In the genomic region with DNA sequence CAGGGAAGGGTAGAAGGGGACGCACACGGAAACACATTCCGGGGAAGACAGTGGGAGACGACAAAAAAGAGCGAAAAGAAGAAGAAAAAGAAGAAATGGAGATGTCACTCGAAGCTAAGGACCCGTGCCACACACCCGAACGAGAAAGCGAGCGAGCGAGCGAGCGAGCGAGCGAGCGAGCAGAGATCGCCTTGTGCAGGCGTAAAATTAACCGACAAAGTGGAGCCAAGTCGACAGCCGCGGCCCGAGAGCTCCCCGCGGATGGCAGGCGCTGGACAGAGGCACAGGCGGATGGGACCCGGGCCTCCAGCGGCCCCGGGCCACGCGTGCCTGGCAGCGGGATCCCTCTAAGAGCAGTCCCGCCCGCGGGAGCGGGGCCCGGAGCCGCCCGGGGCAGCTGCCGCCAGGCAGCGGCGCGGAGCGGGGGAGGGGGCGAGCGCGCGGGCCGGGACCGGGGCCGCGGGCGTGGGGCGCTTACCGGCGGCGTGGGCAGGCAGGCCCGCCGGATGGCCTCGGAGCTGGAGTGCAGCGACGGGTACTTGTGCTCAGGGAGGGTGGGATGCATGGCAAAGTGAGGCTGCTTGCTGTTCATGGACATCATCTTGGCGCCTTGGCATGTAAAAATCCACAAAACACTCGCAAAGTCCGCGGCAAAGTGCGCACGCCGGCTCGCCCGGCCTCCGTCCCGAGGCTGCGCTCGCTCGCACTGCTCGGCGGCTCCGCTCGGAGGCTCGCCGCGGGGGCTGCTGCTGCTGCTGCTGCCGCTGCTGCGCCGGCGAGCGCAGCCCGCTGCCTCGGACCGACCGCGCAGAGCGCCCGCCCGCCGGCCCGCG, we compare ENCODE assay signal across 9 mouse cellular contexts. TPM values are rescaled to one million over a fixed set of nuclear protein-coding genes. Genes with fewer than 3 reads are reported as not detected.
DNase-seq lines count a peak whose midpoint lies in the region; ATAC-seq and TF ChIP-seq lines count a peak whose summit lies in the region.
"Had no signal": no experiment of that assay in that cellular context is flagged by ENCODE, and none has a peak within 500 bp of the region (broad histone marks: within the 10 kb centered on the region; RNA-seq: fewer than 3 reads in every experiment).

No protein-coding gene starts in this region.

- H3K9me3 ChIP-seq in heart, embryonic 11.5 days (replicated peaks; ENCODE audit: control insufficient read depth, low read length) = no peaks in the 10 kb centered on the region
- no peaks in the 10 kb centered on the region for H3K9me3 ChIP-seq in MEL (replicated peaks; ENCODE audit: insufficient read depth, low read length)
- H3K9me3 ChIP-seq in forebrain, embryonic 12.5 days = no peaks in the 10 kb centered on the region
- no peaks in the 10 kb centered on the region for H3K9me3 ChIP-seq in limb, embryonic 13.5 days
- H3K9me3 ChIP-seq in neural tube, embryonic 15.5 days (replicated peaks) = no peaks in the 10 kb centered on the region

- ATAC-seq in heart, embryonic 11.5 days (replicated peaks; ENCODE audit: insufficient number of reproducible peaks, low FRiP score, low TSS enrichment) = peak; percentile 52
- peak; percentile 58 for ATAC-seq in forebrain, embryonic 12.5 days (ENCODE audit: low FRiP score)
- peak; percentile 55 for ATAC-seq in limb, embryonic 13.5 days (ENCODE audit: low FRiP score, low read depth)
- ATAC-seq in neural tube, embryonic 15.5 days (ENCODE audit: low FRiP score) = peak; percentile 40

- peaks cover 13% of the 10 kb centered on the region for H3K79me2 ChIP-seq in MEL (ENCODE audit: control insufficient read depth, insufficient read depth, low read length, poor library complexity)

- intact Hi-C loops in heart, postnatal 25 days (cut with DNase I) = loop anchor here (10.0 kb wide), 1 partner anchor 433 kb away; no protein-coding TSS in a partner anchor

- peaks cover 92% of the 10 kb centered on the region for H3K27me3 ChIP-seq in heart, embryonic 11.5 days (ENCODE audit: control insufficient read depth, insufficient read depth, low read length)
- no peaks in the 10 kb centered on the region for H3K27me3 ChIP-seq in MEL (ENCODE audit: control insufficient read depth in 1 of 2, insufficient read depth in 2 of 2, low read length in 2 of 2)
- peaks cover 87% of the 10 kb centered on the region for H3K27me3 ChIP-seq in forebrain, embryonic 12.5 days
- H3K27me3 ChIP-seq in limb, embryonic 13.5 days = peaks cover 96% of the 10 kb centered on the region
- H3K27me3 ChIP-seq in neural tube, embryonic 15.5 days (replicated peaks) = peaks cover 68% of the 10 kb centered on the region

- DNase-seq in heart, postnatal 25 days (ENCODE audit: low spot score) = no peak
- peak; percentile 53 for DNase-seq in MEL (ENCODE audit: low read depth, low spot score)
- no peak for DNase-seq in frontal cortex, postnatal 25 days (ENCODE audit: low spot score in 2 of 2)
- no peak for DNase-seq in ovary, postnatal 36 days (ENCODE audit: low spot score)

- no peaks in the 10 kb centered on the region for H3K36me3 ChIP-seq in heart, embryonic 11.5 days (ENCODE audit: control insufficient read depth, insufficient read depth, low read length)
- peaks cover 0 to 5% of the 10 kb centered on the region in 2 experiments; a peak in 2 of 4 replicates for H3K36me3 ChIP-seq in MEL (ENCODE audit: control insufficient read depth in 1 of 2, insufficient read depth in 2 of 2, low read length in 2 of 2)
- H3K36me3 ChIP-seq in forebrain, embryonic 12.5 days (replicated peaks) = no peaks in the 10 kb centered on the region
- H3K36me3 ChIP-seq in limb, embryonic 13.5 days = no peaks in the 10 kb centered on the region
- no peaks in the 10 kb centered on the region for H3K36me3 ChIP-seq in neural tube, embryonic 15.5 days

- no peak for TF ChIP-seq RAD21 in MEL (IDR thresholded peaks at IDR 0.05; ENCODE audit: low read depth, low read length)

- H3K4me2 ChIP-seq in heart, embryonic 11.5 days = peak overlapping the region; percentile 89
- peak overlapping the region; percentile 88 for H3K4me2 ChIP-seq in forebrain, embryonic 12.5 days
- H3K4me2 ChIP-seq in limb, embryonic 13.5 days (replicated peaks) = peak overlapping the region; percentile 85
- H3K4me2 ChIP-seq in neural tube, embryonic 15.5 days = peak overlapping the region; percentile 80

- H3K4me3 ChIP-seq in heart, embryonic 11.5 days (ENCODE audit: low read depth, low read length) = peak overlapping the region; percentile 55
- peak overlapping the region; percentile 86 to 96 for H3K4me3 ChIP-seq in MEL (ENCODE audit: control insufficient read depth in 1 of 2, insufficient read depth in 1 of 2, low read depth in 2 of 2, low read length in 2 of 2)
- H3K4me3 ChIP-seq in forebrain, embryonic 12.5 days (replicated peaks) = peak overlapping the region; percentile 58
- peak overlapping the region; percentile 51 for H3K4me3 ChIP-seq in limb, embryonic 13.5 days
- peak overlapping the region; percentile 58 for H3K4me3 ChIP-seq in neural tube, embryonic 15.5 days (replicated peaks)

- H3K9ac ChIP-seq in heart, embryonic 11.5 days (ENCODE audit: low read depth, low read length) = peak overlapping the region; percentile 34; the same call in 1 of the 2 replicates
- peak overlapping the region; percentile 90 for H3K9ac ChIP-seq in MEL (ENCODE audit: control insufficient read depth, low read depth, low read length, poor library complexity, severe bottlenecking)
- H3K9ac ChIP-seq in forebrain, embryonic 12.5 days = peak overlapping the region; percentile 49
- peak overlapping the region; percentile 35; the same call in 1 of the 2 replicates for H3K9ac ChIP-seq in limb, embryonic 13.5 days
- H3K9ac ChIP-seq in neural tube, embryonic 15.5 days (replicated peaks) = peak overlapping the region; percentile 42

- no peaks in the 10 kb centered on the region; the same call in 1 of the 2 replicates for H3K4me1 ChIP-seq in heart, embryonic 11.5 days (ENCODE audit: control insufficient read depth, insufficient read depth, low read length)
- H3K4me1 ChIP-seq in MEL (ENCODE audit: control insufficient read depth in 1 of 2, insufficient read depth in 2 of 2, low read length in 2 of 2) = peaks cover 2 to 9% of the 10 kb centered on the region in 2 experiments
- peaks cover 24% of the 10 kb centered on the region for H3K4me1 ChIP-seq in forebrain, embryonic 12.5 days
- peaks cover 24% of the 10 kb centered on the region for H3K4me1 ChIP-seq in limb, embryonic 13.5 days
- H3K4me1 ChIP-seq in neural tube, embryonic 15.5 days = peaks cover 42% of the 10 kb centered on the region

- no peak for TF ChIP-seq EP300 in MEL (IDR thresholded peaks at IDR 0.05; ENCODE audit: low read depth in 1 of 2, low read length in 2 of 2)

- TF ChIP-seq POLR2A in MEL (IDR thresholded peaks at IDR 0.05; ENCODE audit: control insufficient read depth in 1 of 2, insufficient read depth in 1 of 2, low read depth in 1 of 2, low read length in 2 of 2, poor library complexity in 1 of 2) = no peak; a peak in 2 of 4 replicates

- 1% methylated on average over 101 of the region's 101 CpGs for WGBS in heart, embryonic 11.5 days (ENCODE audit: insufficient replicate concordance)
- under 1% methylated on average over 98 of the region's 101 CpGs for WGBS in forebrain, embryonic 12.5 days
- 1% methylated on average over 98 of the region's 101 CpGs for WGBS in limb, embryonic 13.5 days
- WGBS in neural tube, embryonic 15.5 days = under 1% methylated on average over 101 of the region's 101 CpGs

- no peak for TF ChIP-seq CTCF in MEL (IDR thresholded peaks at IDR 0.05 in 2 of 3, conservative IDR thresholded peaks at IDR 0.05 in 1 of 3; ENCODE audit: control insufficient read depth in 1 of 3, insufficient read depth in 1 of 3, low read depth in 2 of 3, low read length in 3 of 3, poor library complexity in 1 of 3, severe bottlenecking in 1 of 3)

- no peak overlapping the region for H3K27ac ChIP-seq in heart, embryonic 11.5 days (ENCODE audit: low read depth, low read length)
- peak overlapping the region; percentile 65 for H3K27ac ChIP-seq in MEL (ENCODE audit: control insufficient read depth, low read depth, low read length)
- no peak overlapping the region for H3K27ac ChIP-seq in forebrain, embryonic 12.5 days
- H3K27ac ChIP-seq in limb, embryonic 13.5 days = no peak overlapping the region
- H3K27ac ChIP-seq in neural tube, embryonic 15.5 days (replicated peaks) = peak overlapping the region; percentile 80

TF ChIP-seq in MEL, 35 proteins besides CTCF, POLR2A, EP300 and RAD21:
- TF ChIP-seq BHLHE40 (IDR thresholded peaks at IDR 0.05; ENCODE audit: borderline replicate concordance, low read depth, low read length) (no peak), MAX (IDR thresholded peaks at IDR 0.05; ENCODE audit: low read length) (peak; percentile 16; the same call in 1 of the 2 replicates), MYC (IDR thresholded peaks at IDR 0.05; ENCODE audit: low read depth, low read length) (no peak), MXI1 (IDR thresholded peaks at IDR 0.05; ENCODE audit: low read depth, low read length) (peak; percentile 70), SIN3A (IDR thresholded peaks at IDR 0.05; ENCODE audit: low read length) (peak; percentile 48; the same call in 1 of the 2 replicates), NELFE (IDR thresholded peaks at IDR 0.05; ENCODE audit: low read depth, low read length) (peak; percentile 72; the same call in 1 of the 2 replicates), ZKSCAN1 (IDR thresholded peaks at IDR 0.05; ENCODE audit: low read depth, low read length) (no peak)
TF ChIP-seq in MEL: peak in this region for 4.

RNA-seq across cellular contexts. Expression of a gene that starts 0.5 kb away (rescaled TPM):
- polyA plus RNA-seq in heart, embryonic 11.5 days (2014; fragmentation: Nextera tagmentation; extraction: Ambion mirVana) = 0.04 and 0.07 TPM in 2 replicates
- total RNA-seq in heart, postnatal 25 days (2021) = not detected
- total RNA-seq in MEL (2012; rRNA removed) = 3.0 and 3.2 TPM in 2 replicates
- polyA plus RNA-seq in MEL (2012; ENCODE audit: insufficient read depth in 1 of 2, insufficient read length in 2 of 2, low read depth in 1 of 2, low replicate concordance in 2 of 2, missing spikeins in 1 of 2) = 1 to 10 TPM in 1 of 2 experiments, not detected in 1; 8.2 TPM
- polyA plus RNA-seq in forebrain, embryonic 12.5 days (2016; fragmentation: Nextera tagmentation; extraction: Ambion mirVana) = 2.2 and 4.8 TPM in 2 replicates
- 0.80 and 0.87 TPM in 2 replicates for polyA plus RNA-seq in limb, embryonic 13.5 days (2015; fragmentation: Nextera tagmentation; extraction: Ambion mirVana)
- polyA plus RNA-seq in neural tube, embryonic 15.5 days (2015; fragmentation: Nextera tagmentation; extraction: Ambion mirVana) = 58.7 and 73.4 TPM in 2 replicates
- total RNA-seq: neutrophil, adult 5-6 weeks had no signal

RNA-seq across cellular contexts. Expression of a gene that starts 55.1 kb away (rescaled TPM):
- 21.0 and 23.4 TPM in 2 replicates for polyA plus RNA-seq in heart, embryonic 11.5 days (2014; fragmentation: Nextera tagmentation; extraction: Ambion mirVana)
- total RNA-seq in heart, postnatal 25 days (2021) = 1 to 10 TPM; 4.9 to 6.3 TPM
- 13.3 and 14.3 TPM in 2 replicates for total RNA-seq in MEL (2012; rRNA removed)
- 10 to 100 TPM in 1 of 2 experiments, not detected in 1; 15.9 TPM for polyA plus RNA-seq in MEL (2012; ENCODE audit: insufficient read depth in 1 of 2, insufficient read length in 2 of 2, low read depth in 1 of 2, low replicate concordance in 2 of 2, missing spikeins in 1 of 2)
- 32.6 and 39.3 TPM in 2 replicates for polyA plus RNA-seq in forebrain, embryonic 12.5 days (2016; fragmentation: Nextera tagmentation; extraction: Ambion mirVana)
- 35.3 and 38.0 TPM in 2 replicates for polyA plus RNA-seq in limb, embryonic 13.5 days (2015; fragmentation: Nextera tagmentation; extraction: Ambion mirVana)
- 30.7 and 32.3 TPM in 2 replicates for polyA plus RNA-seq in neural tube, embryonic 15.5 days (2015; fragmentation: Nextera tagmentation; extraction: Ambion mirVana)

Comparison
In these comparisons a context has a peak if more than half of its experiments do, and no peak if none do; other contexts are left out.
1. H3K27ac ChIP-seq: peak in MEL (single experiment) and neural tube, embryonic 15.5 days (single experiment); none in heart, embryonic 11.5 days (single experiment), forebrain, embryonic 12.5 days (single experiment) and limb, embryonic 13.5 days (single experiment).
2. H3K9ac ChIP-seq: peak in every context shown above with its lines; median percentile 90 in MEL; 49 in forebrain, embryonic 12.5 days; 42 in neural tube, embryonic 15.5 days; 35 in limb, embryonic 13.5 days; 34 in heart, embryonic 11.5 days.
3. Peak in every context shown above with its lines, with median percentiles within 50 percentile points of each other: ATAC-seq, H3K4me2 ChIP-seq and H3K4me3 ChIP-seq.